Comparison of ENCODE assay signal across 9 mouse cellular contexts in the genomic region with DNA sequence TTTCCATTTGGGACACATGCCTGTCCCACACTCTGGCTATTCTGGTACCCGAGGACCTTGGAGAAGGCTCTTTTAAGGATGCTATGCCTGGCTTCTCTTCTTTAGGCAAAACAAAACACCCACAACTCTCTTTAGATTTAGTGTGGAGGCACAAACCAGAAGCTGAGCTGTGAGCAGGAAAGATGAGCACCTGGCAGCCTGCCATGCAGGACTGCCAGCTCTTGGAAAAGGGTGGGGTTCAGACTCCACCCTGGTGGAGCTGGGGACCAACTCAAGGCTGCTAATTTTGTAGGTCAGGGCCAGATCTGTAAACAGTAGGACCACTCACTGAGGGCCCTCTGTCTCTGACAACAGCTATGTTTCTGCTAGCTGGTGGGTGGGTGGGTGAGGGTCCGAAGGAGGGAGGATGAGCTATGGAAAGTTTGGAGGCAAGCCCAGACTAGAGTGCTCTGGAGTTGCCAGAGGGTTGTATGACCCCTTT. TPM values are rescaled to one million over a fixed set of nuclear protein-coding genes. Genes with fewer than 3 reads are reported as not detected.
A peak's percentile ranks its signal among the peaks of the same experiment; 100 is the strongest.
DNase-seq lines count a peak whose midpoint lies in the region; ATAC-seq and TF ChIP-seq lines count a peak whose summit lies in the region.
"Had no signal": no experiment of that assay in that cellular context is flagged by ENCODE, and none has a peak within 500 bp of the region (broad histone marks: within the 10 kb centered on the region; RNA-seq: fewer than 3 reads in every experiment).

No protein-coding gene starts in this region.

- no peaks in the 10 kb centered on the region for H3K27me3 ChIP-seq in midbrain, postnatal 0 days (ENCODE audit: insufficient read depth, low read length)

- H3K9me3 ChIP-seq in midbrain, postnatal 0 days (ENCODE audit: low read length): no peaks in the 10 kb centered on the region

- no peak overlapping the region for H3K27ac ChIP-seq in midbrain, postnatal 0 days (ENCODE audit: low read depth, low read length)
- H3K27ac ChIP-seq: kidney, postnatal 0 days had no signal

- WGBS in midbrain, postnatal 0 days: 65% methylated on average over 2 of the region's 2 CpGs

- intact Hi-C loops in gastrocnemius, postnatal 36 days (cut with DNase I): no loop called here

- no peak overlapping the region for H3K4me2 ChIP-seq in midbrain, postnatal 0 days (ENCODE audit: low read depth, low read length, poor library complexity, severe bottlenecking)

- no peak overlapping the region for H3K9ac ChIP-seq in midbrain, postnatal 0 days (replicated peaks; ENCODE audit: low read length, poor library complexity, severe bottlenecking)

- H3K36me3 ChIP-seq in midbrain, postnatal 0 days (ENCODE audit: insufficient read depth, low read length): 0 out of 2 replicates have a peak, but pooled peaks cover 2% of the 10 kb centered on the region

- peak; percentile 50 for DNase-seq in kidney, postnatal 10 days
- no peak for DNase-seq in kidney, adult 8-10 months
- DNase-seq in brain, embryonic 14.5 days (ENCODE audit: low read depth): peak; percentile 67
- DNase-seq in frontal cortex, adult 2 months (ENCODE audit: extremely low spot score in 1 of 2, low spot score in 1 of 2): peak; percentile 67 to 74
- DNase-seq in midbrain, postnatal 0 days (ENCODE audit: low spot score): peak; percentile 58
- DNase-seq in Muller cell, postnatal 12 days (ENCODE audit: inconsistent ontology term): no peak
- no peak for DNase-seq in gastrocnemius, postnatal 36 days
- DNase-seq in layer of hippocampus, adult 9-10 months (ENCODE audit: low spot score): no peak

- no peak for ATAC-seq in midbrain, postnatal 0 days (ENCODE audit: low FRiP score)

- H3K4me1 ChIP-seq in midbrain, postnatal 0 days (ENCODE audit: insufficient read depth, low read length): 0 out of 2 replicates have a peak, but pooled peaks cover 2% of the 10 kb centered on the region

- no peak for TF ChIP-seq CTCF in brain, embryonic 14.5 days (IDR thresholded peaks at IDR 0.05; ENCODE audit: borderline replicate concordance, extremely low read depth, insufficient read depth, insufficient read length)
- no peak for TF ChIP-seq CTCF in midbrain, postnatal 0 days (IDR thresholded peaks at IDR 0.05)

- no peak overlapping the region for H3K4me3 ChIP-seq in midbrain, postnatal 0 days (ENCODE audit: low read depth, low read length)

- no peak for TF ChIP-seq POLR2A in brain, embryonic 14.5 days (IDR thresholded peaks at IDR 0.05; ENCODE audit: borderline replicate concordance, extremely low read depth, insufficient read depth, insufficient read length, poor library complexity, severe bottlenecking)

RNA-seq across cellular contexts. Expression of a gene that starts 13.3 kb away (rescaled TPM):
- polyA plus RNA-seq in brain, embryonic 14.5 days (2012; rRNA removed): 5.3 and 7.6 TPM in 2 replicates
- 24.9 and 29.1 TPM in 2 replicates for polyA plus RNA-seq in frontal cortex, adult 2 months (2012; rRNA removed)
- 20.6 and 22.7 TPM in 2 replicates for total RNA-seq in midbrain, postnatal 0 days (2014; rRNA removed)
- 13.2 and 16.2 TPM in 2 replicates for polyA plus RNA-seq in midbrain, postnatal 0 days (2015; fragmentation: Nextera tagmentation; extraction: Ambion mirVana)
- total RNA-seq in gastrocnemius, postnatal 36 days (2021): 1 to 10 TPM; 6.0 to 9.8 TPM

Comparison
In these comparisons a context has a peak if more than half of its experiments do, and no peak if none do; other contexts are left out.
1. DNase-seq: peak in kidney, postnatal 10 days (single experiment), brain, embryonic 14.5 days (single experiment), frontal cortex, adult 2 months (2 of 2) and midbrain, postnatal 0 days (single experiment); none in kidney, adult 8-10 months (0 of 2), Muller cell, postnatal 12 days (single experiment), gastrocnemius, postnatal 36 days (0 of 2) and layer of hippocampus, adult 9-10 months (single experiment).